Mouse (Mus musculus) E14TG2a.4 (cell line): Measurements from ENCODE around the gene Psen1.

Source experiments
- CTCF ChIP-seq: conservative IDR thresholded peaks from 2 replicates; pipeline ENCODE4 v1.5.1; 2014; ENCODE audit warnings: low read length
- NANOG ChIP-seq: IDR thresholded peaks from 2 replicates; pipeline ENCODE4 v1.6.1; 2014; ENCODE audit warnings: borderline replicate concordance, low read length, mixed read lengths

- TF ChIP-seq CTCF (no peak), NANOG (no peak)
Observed at GRCm38 (mm10) chr12:83752495-83752894, 64.5 kb downstream of the Psen1 start.
